Mouse (Mus musculus) liver, embryonic 13.5 days (tissue): ENCODE results near the gene Eef1g. TPM values are rescaled to one million over a fixed set of nuclear protein-coding genes. Genes with fewer than 3 reads are reported as not detected.

Experiments used
- ATAC-seq: fragments of 200-750 bp; cut with Nextera tagmentation; 2 replicates; pipeline ENCODE4 v1.8.0; 2017; ENCODE audit warnings: low read depth, mild to moderate bottlenecking, moderate number of reproducible peaks, moderate library complexity
- DNase-seq: peaks from one replicate; pipeline ENCODE4 v3.0.0; 2022
- H3K27ac ChIP-seq: fragments of 300-500 bp; sonication (generic); 2 replicates; pipeline ENCODE4 v1.5.1; 2015; ENCODE audit warnings: moderate library complexity, mild to moderate bottlenecking, inconsistent platforms
- H3K27me3 ChIP-seq: fragments of 300-500 bp; sonication (generic); 2 replicates; pipeline ENCODE4 v1.6.1; 2015; ENCODE audit warnings: mild to moderate bottlenecking, inconsistent platforms
- H3K36me3 ChIP-seq: fragments of 300-500 bp; sonication (generic); 2 replicates; pipeline ENCODE4 v1.6.1; 2015; ENCODE audit warnings: mild to moderate bottlenecking, inconsistent platforms
- H3K4me1 ChIP-seq: fragments of 300-500 bp; sonication (generic); replicated peaks from 2 replicates; pipeline ENCODE4 v1.6.1; 2015; ENCODE audit warnings: inconsistent platforms
- H3K4me2 ChIP-seq: fragments of 300-500 bp; sonication (generic); 2 replicates; pipeline ENCODE4 v1.6.1; 2015; ENCODE audit warnings: inconsistent platforms, mild to moderate bottlenecking, moderate library complexity
- H3K4me3 ChIP-seq: fragments of 300-500 bp; sonication (generic); replicated peaks from 2 replicates; pipeline ENCODE4 v1.5.1; 2015; ENCODE audit warnings: mild to moderate bottlenecking, inconsistent platforms
- H3K9ac ChIP-seq: fragments of 300-500 bp; sonication (generic); 2 replicates; pipeline ENCODE4 v1.6.1; 2015; ENCODE audit warnings: mild to moderate bottlenecking, inconsistent platforms
- H3K9me3 ChIP-seq: fragments of 300-500 bp; sonication (generic); replicated peaks from 2 replicates; pipeline ENCODE4 v1.6.1; 2016; ENCODE audit warnings: inconsistent platforms
- WGBS: fragments of 180-500 bp; shearing (Covaris S2); methylation state at CpG from one replicate; pipeline ENCODE4 v1.1.7; 2015; ENCODE audit not compliant: insufficient replicate concordance; 5-methylcytosine and 5-hydroxymethylcytosine counted together
- polyA plus RNA-seq: library from polyadenylated mRNA; unstranded; fragments of >200 nt; fragmentation: Nextera tagmentation; extraction: Ambion mirVana; gene quantifications from 2 replicates; pipeline ENCODE4 v1.2.1, GENCODE M21; 2015

Eef1g gene
- polyA plus RNA-seq, 1 experiment from 2014 or later = 298 TPM

DNA sequence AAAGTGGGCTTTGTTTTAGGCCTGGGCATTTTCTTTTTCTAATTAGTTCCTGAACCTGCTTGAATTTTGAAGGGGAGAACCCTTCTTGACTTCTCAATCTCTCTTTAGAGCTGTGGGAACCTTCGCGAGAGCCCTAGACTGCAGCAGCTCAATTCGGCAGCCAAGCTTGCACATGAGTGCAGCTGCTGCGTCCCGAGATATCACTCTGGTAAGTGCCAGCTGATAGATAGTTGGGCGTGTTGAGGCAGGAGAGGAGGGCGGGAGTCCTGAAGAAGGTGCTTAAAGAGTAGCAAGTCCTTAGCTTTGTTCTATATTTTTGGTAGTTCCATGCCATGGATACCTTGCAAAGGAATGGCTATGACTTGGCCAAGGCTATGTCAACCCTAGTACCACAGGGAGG lies 19.9 kb upstream of the Eef1g start:
- Histone ChIP-seq H3K36me3 (peaks cover 82% of the 10 kb centered on the region), H3K9me3 (no peaks in the 10 kb centered on the region), H3K27me3 (no peaks in the 10 kb centered on the region), H3K4me3 (no peak overlapping the region; the same call in 1 of the 2 replicates), H3K4me1 (peaks cover 56% of the 10 kb centered on the region), H3K27ac (peak overlapping the region; percentile 78), H3K4me2 (peak overlapping the region; percentile 78), H3K9ac (peak overlapping the region; percentile 30; the same call in 1 of the 2 replicates)
- WGBS = 34% methylated on average over 7 of the region's 7 CpGs
- ATAC-seq (peak; percentile 60), DNase-seq (no peak)

DNA sequence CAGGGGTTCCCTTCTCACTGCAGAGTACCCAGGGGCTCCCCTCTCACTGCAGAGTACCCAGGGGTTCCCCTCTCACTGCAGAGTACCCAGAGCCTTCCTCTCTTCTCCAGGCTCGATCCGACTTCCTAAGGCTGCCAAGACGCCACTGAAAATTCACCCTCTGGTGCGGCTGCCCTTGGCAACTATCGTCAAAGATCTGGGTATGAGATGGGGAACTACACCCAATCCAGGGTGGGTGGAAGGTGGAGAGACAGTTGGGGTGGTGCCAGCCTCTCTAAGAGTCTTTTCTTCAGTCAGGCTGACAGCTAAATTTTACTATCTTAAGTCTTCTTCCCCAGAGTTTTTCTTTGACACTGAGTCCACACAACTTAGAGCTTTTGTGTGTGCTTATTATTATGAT lies 16.7 kb upstream of the Eef1g start:
- peaks cover 78% of the 10 kb centered on the region for H3K36me3 ChIP-seq
- H3K4me3 ChIP-seq = no peak overlapping the region
- H3K4me2 ChIP-seq = no peak overlapping the region
- WGBS = 80% methylated on average over 5 of the region's 5 CpGs
- no peak for ATAC-seq
- no peaks in the 10 kb centered on the region for H3K27me3 ChIP-seq
- H3K4me1 ChIP-seq = peaks cover 57% of the 10 kb centered on the region
- H3K9me3 ChIP-seq = no peaks in the 10 kb centered on the region
- H3K9ac ChIP-seq = no peak overlapping the region
- DNase-seq = no peak
- H3K27ac ChIP-seq = no peak overlapping the region

DNA sequence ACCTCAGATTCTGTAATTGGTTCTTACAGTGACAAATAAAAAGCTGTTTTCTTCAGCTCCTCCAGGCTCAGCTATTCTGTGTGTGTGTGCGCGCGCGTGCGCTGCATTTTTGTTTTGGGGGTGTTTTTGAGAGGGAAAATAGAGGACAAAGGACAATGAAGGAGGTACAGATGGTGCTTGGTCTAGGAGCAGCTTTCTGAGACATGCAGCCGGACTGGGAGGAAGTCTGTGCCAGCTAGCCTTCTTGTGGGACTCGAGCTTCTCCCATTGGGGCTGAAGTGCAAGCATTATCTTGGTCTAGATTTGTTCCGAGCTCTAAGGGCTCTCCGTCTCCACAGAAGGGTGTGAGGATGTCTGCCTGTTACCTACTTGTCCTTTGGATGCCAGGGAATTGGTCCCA lies 14.6 kb upstream of the Eef1g start:
- Histone ChIP-seq H3K27ac (peak overlapping the region; percentile 75; the same call in 1 of the 2 replicates), H3K4me2 (peak overlapping the region; percentile 80), H3K4me3 (peak overlapping the region; percentile 76; the same call in 1 of the 2 replicates), H3K36me3 (peaks cover 74% of the 10 kb centered on the region), H3K9ac (peak overlapping the region; percentile 81; the same call in 1 of the 2 replicates), H3K27me3 (no peaks in the 10 kb centered on the region), H3K4me1 (peaks cover 42% of the 10 kb centered on the region), H3K9me3 (no peaks in the 10 kb centered on the region)
- WGBS = 87% methylated on average over 9 of the region's 9 CpGs
- no peak for DNase-seq
- ATAC-seq = no peak

DNA sequence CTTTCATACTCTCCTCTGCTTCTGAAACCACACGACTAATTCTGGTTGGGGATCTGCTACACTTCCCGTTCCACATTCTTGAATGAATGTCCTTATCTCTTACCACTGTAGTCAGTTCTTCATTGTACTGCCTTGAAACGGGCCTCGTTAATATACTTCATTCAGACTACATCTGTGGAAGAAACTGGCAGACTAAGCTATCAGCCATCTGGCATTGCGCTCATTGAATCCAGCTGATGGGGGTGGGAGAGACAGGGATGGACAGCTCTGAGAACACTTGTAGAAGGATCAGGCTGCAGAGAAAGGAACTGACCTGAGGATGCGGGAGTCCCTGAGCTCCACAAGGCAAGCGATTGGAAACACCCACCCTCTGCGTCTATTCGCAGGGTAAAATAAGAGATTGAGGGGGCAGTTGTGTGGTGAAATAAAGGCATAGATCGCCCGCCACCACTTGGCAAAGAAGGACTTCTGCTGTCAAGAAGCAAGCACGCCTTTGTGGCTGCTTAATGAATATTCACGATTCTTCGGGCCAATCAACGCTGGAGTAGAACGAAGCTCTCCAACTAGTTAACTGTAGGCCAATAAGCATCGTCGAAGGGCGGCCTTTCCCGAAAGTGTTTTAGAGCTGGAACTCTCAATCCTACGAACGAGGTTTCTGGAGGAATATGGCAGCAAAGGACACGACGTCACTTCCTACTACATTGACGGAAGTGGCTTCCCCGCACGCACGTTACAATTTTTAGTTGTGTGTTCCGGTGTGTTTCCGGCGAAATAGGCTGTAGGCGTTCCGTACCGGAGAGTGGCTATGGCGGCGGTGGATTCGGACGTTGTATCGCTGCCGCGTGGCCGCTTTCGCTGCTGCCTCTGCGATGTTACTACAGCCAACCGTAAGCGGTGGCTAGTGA lies 13.5 kb upstream of the Eef1g start, which contains the start of gene Tut1:
Gene Tut1 (plus strand): TSS at position 713 of the 905 bp plus-strand sequence.
- peak within 1 kb of the TSS; percentile 76 for H3K4me3 ChIP-seq
- DNase-seq (peak; percentile 88), ATAC-seq (peak; percentile 94)
- peak within 1 kb of the TSS; percentile 81 for H3K9ac ChIP-seq
- under 1% methylated on average over 46 of the region's 46 CpGs for WGBS
- no peaks in the 10 kb centered on the region for H3K27me3 ChIP-seq
- H3K36me3 ChIP-seq = peaks cover 72% of the 10 kb centered on the region
- H3K4me2 ChIP-seq = peak within 1 kb of the TSS; percentile 80
- peaks cover 37% of the 10 kb centered on the region for H3K4me1 ChIP-seq
- H3K9me3 ChIP-seq = no peaks in the 10 kb centered on the region
- H3K27ac ChIP-seq = peak within 1 kb of the TSS; percentile 75

DNA sequence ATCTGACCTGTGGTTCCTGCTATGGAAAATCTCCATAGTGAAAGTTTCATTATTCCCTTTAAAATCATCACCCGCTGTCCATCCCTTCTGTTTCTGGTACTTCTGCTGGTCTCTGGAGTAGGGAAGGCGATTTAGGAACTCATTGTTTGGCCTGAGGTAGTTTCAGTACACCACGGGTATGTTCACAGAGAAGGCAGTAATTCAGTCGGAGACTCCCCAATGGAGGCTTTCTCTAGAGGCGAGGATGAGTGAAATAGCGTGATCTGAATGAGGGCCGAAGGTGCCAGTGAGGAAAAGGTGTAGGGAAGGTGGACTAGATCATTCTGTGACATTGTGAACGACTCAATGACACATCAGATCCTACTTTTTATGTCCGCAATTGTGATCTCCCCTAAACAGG lies 12.7 kb upstream of the Eef1g start:
- Histone ChIP-seq H3K9ac (peak overlapping the region; percentile 81), H3K4me1 (peaks cover 37% of the 10 kb centered on the region), H3K9me3 (no peaks in the 10 kb centered on the region), H3K27ac (peak overlapping the region; percentile 75), H3K4me2 (peak overlapping the region; percentile 80), H3K27me3 (no peaks in the 10 kb centered on the region), H3K36me3 (peaks cover 72% of the 10 kb centered on the region), H3K4me3 (peak overlapping the region; percentile 76)
- no peak for DNase-seq
- ATAC-seq = no peak
- WGBS = 5% methylated on average over 9 of the region's 9 CpGs

DNA sequence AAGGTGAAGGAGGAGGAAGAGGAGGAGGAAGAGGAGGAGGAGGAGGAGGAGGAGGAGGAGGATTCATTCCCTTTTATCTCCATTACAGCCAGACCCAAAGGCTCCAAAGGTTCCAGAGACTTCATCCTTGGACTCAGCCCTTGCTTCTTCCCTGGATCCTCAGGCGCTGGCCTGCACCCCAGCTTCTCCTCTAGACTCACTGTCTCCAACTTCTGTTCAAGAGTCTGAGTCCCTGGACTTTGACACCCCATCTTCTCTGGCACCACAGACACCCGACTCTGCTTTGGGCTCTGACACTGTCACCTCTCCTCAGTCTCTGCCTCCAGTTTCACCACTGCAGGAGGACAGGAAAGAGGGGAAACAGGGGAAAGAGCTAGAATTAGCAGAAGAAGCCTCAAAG lies 4.6 kb upstream of the Eef1g start:
- no peak overlapping the region for H3K27ac ChIP-seq
- no peak overlapping the region for H3K4me2 ChIP-seq
- DNase-seq (no peak), ATAC-seq (no peak)
- no peak overlapping the region for H3K9ac ChIP-seq
- H3K36me3 ChIP-seq = peaks cover 85% of the 10 kb centered on the region
- no peaks in the 10 kb centered on the region for H3K27me3 ChIP-seq
- WGBS = 67% methylated on average over 2 of the region's 2 CpGs
- no peak overlapping the region for H3K4me3 ChIP-seq
- peaks cover 11% of the 10 kb centered on the region for H3K4me1 ChIP-seq
- no peaks in the 10 kb centered on the region for H3K9me3 ChIP-seq

DNA sequence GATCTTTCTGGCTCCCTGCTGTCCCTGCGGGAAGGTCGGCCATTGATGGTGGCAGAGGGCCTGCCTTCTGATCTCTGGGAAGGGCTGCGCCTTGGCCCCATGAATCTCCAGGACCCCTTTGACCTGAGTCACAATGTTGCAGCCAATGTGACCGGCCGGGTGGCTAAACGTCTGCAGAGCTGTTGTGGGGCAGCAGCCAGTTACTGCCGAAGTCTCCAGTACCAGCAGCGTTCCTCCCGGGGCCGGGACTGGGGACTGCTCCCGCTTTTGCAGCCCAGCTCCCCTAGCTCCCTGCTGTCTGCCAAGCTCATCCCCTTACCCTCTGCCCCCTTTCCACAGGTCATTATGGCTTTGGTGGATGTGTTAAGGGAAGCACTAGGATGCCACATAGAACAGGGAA lies 1.8 kb upstream of the Eef1g start:
- H3K36me3 ChIP-seq = peaks cover 77% of the 10 kb centered on the region
- H3K27ac ChIP-seq = peak overlapping the region; percentile 4; the same call in 1 of the 2 replicates
- no peaks in the 10 kb centered on the region for H3K9me3 ChIP-seq
- no peak for ATAC-seq
- 0 out of 2 replicates have a peak overlapping the region, but pooled peaks have one; percentile 22 for H3K9ac ChIP-seq
- H3K4me2 ChIP-seq = 0 out of 2 replicates have a peak overlapping the region, but pooled peaks have one; percentile 71
- peaks cover 38% of the 10 kb centered on the region for H3K4me1 ChIP-seq
- H3K27me3 ChIP-seq = no peaks in the 10 kb centered on the region
- 88% methylated on average over 11 of the region's 11 CpGs for WGBS
- DNase-seq = no peak
- H3K4me3 ChIP-seq = no peak overlapping the region

DNA sequence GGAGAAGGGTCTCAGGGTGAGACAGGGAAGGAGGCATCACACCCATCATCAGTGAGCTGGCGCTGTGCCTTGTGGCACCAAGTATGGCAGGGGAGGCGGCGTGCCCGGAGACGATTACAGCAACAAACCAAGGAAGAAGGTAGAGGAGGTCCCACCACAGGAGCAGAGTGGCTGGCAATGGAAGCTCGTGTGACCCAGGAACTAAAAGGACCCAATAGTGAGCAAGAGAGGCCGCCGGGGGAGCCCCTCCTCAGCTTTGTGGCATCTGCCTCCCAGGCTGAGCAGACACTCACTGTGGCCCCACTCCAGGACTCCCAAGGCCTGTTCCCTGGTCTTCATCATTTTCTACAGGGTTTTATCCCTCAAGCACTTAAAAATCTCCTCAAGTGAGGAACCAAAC lies 1.1 kb upstream of the Eef1g start:
- WGBS = 74% methylated on average over 8 of the region's 8 CpGs
- H3K27me3 ChIP-seq = no peaks in the 10 kb centered on the region

DNA sequence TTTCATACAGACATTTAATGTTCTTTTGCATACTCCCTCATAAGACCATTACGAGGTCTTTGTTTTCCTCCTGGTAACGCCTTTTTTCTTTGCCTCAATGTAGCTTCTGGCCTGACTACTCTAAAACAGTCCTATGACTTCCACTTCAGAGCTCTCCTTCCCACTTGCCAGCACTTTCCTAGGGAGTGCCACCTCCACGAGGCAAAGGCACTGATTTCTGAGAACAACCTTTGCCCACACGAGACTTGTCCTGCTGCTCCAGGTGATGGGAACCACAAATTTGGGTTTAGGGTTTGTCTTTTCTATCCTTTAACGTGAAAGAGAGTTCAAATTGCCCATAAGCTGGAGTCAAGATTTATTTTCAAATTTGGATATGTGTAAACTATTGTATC lies 647 bp upstream of the Eef1g start:
- ATAC-seq (no peak), DNase-seq (no peak)
- peaks cover 77% of the 10 kb centered on the region for H3K36me3 ChIP-seq
- H3K4me1 ChIP-seq = peaks cover 39% of the 10 kb centered on the region
- no peaks in the 10 kb centered on the region for H3K27me3 ChIP-seq
- H3K4me3 ChIP-seq = peak overlapping the region; percentile 67
- H3K4me2 ChIP-seq = peak overlapping the region; percentile 71
- 36% methylated on average over 5 of the region's 5 CpGs for WGBS
- peak overlapping the region; percentile 75 for H3K9ac ChIP-seq
- H3K9me3 ChIP-seq = no peaks in the 10 kb centered on the region
- peak overlapping the region; percentile 87 for H3K27ac ChIP-seq

More for the DNA sequence above, 1.1 kb upstream of the Eef1g start:
- Histone ChIP-seq H3K27ac (peak overlapping the region; percentile 87), H3K9ac (peak overlapping the region; percentile 75), H3K4me3 (peak overlapping the region; percentile 67), H3K36me3 (peaks cover 77% of the 10 kb centered on the region), H3K4me1 (peaks cover 38% of the 10 kb centered on the region), H3K4me2 (peak overlapping the region; percentile 71), H3K9me3 (no peaks in the 10 kb centered on the region)
- ATAC-seq = no peak
- no peak for DNase-seq

DNA sequence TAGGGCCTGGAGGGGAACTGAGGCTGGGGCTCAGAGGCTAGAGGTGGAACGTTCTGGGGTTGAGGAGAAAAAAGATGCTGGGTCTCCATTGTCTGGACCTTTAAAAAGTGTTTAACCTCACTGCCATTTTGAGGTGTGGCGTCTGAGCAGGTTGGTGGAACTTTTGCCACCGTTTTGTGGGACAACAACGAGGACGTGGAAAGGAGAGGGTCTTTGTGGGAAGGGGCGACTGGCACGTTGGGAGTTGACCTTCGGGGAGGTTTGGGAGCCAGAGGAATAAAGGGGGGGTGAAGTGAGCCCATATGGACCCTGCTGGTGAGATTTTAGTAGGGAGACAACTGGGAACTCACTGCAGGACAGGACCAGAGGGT lies 517 bp downstream of the Eef1g start:
- ATAC-seq (no peak), DNase-seq (no peak)
- Histone ChIP-seq H3K9ac (peak overlapping the region; percentile 91), H3K36me3 (peaks cover 77% of the 10 kb centered on the region), H3K27ac (peak overlapping the region; percentile 86), H3K4me2 (peak overlapping the region; percentile 94), H3K4me1 (peaks cover 46% of the 10 kb centered on the region), H3K9me3 (no peaks in the 10 kb centered on the region), H3K27me3 (no peaks in the 10 kb centered on the region), H3K4me3 (peak overlapping the region; percentile 85)
- under 1% methylated on average over 8 of the region's 8 CpGs for WGBS

DNA sequence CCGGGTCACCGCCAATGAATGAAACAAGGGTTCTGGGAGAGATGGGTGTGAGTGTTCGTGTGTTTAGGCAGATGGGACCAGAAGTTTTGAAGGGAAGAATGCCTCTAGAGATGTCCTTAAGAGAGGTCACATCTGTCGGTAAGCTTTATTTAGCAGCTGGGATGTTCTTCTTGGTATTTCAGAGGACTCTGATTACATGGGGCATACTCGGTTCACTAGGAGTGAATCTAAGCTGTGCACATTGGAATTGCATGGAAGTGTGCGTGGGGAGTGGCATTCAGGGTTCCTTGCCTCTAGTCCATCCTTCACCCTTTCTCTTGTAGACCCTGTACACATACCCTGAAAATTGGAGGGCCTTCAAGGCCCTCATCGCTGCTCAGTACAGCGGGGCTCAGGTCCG lies 1.1 kb downstream of the Eef1g start:
- Histone ChIP-seq H3K36me3 (peaks cover 77% of the 10 kb centered on the region), H3K9me3 (no peaks in the 10 kb centered on the region), H3K4me1 (peaks cover 46% of the 10 kb centered on the region), H3K27ac (peak overlapping the region; percentile 86), H3K27me3 (no peaks in the 10 kb centered on the region), H3K4me3 (peak overlapping the region; percentile 85), H3K4me2 (peak overlapping the region; percentile 94), H3K9ac (peak overlapping the region; percentile 91)
- WGBS = 0% methylated on average over 9 of the region's 9 CpGs
- DNase-seq (no peak), ATAC-seq (no peak)
